Mouse (Mus musculus) forebrain, embryonic 10.5 days (tissue): ENCODE measurements around the gene Olfr967. TPM values are rescaled to one million over a fixed set of nuclear protein-coding genes. Genes with fewer than 3 reads are reported as not detected.
"Not testable (repeated sequence)": the region's sequence is repeated elsewhere in the genome, so short reads cannot be mapped to it uniquely, and the experiment has no call there.

Experiments used
- DNase-seq: peaks from one replicate; pipeline ENCODE4 v3.0.0-alpha.2; 2017; ENCODE audit warnings: low spot score; ENCODE audit errors: extremely low spot score
- H3K27ac ChIP-seq: fragments of 300-500 bp; sonication (generic); 2 replicates; pipeline ENCODE4 v1.5.1; 2016; ENCODE audit warnings: mild to moderate bottlenecking
- H3K27me3 ChIP-seq: fragments of 300-500 bp; sonication (generic); 2 replicates; pipeline ENCODE4 v1.6.1; 2016; ENCODE audit warnings: mild to moderate bottlenecking; ENCODE audit not compliant: poor library complexity, severe bottlenecking
- H3K36me3 ChIP-seq: fragments of 300-500 bp; sonication (generic); replicated peaks from 2 replicates; pipeline ENCODE4 v1.6.1; 2016; ENCODE audit warnings: mild to moderate bottlenecking, moderate library complexity
- H3K4me1 ChIP-seq: fragments of 300-500 bp; sonication (generic); 2 replicates; pipeline ENCODE4 v1.6.1; 2016
- H3K4me3 ChIP-seq: fragments of 300-500 bp; sonication (generic); 2 replicates; pipeline ENCODE4 v1.5.1; 2016; ENCODE audit warnings: mild to moderate bottlenecking, moderate library complexity
- H3K9me3 ChIP-seq: fragments of 300-500 bp; sonication (generic); 2 replicates; pipeline ENCODE4 v1.6.1; 2016; ENCODE audit warnings: mild to moderate bottlenecking, moderate library complexity
- WGBS: fragments of 180-500 bp; shearing (Covaris S2); methylation state at CpG from one replicate; pipeline ENCODE4 v1.1.7; 2016; 5-methylcytosine and 5-hydroxymethylcytosine counted together
- polyA plus RNA-seq: library from polyadenylated mRNA; unstranded; fragments of >200 nt; fragmentation: Nextera tagmentation; extraction: Ambion mirVana; gene quantifications from 2 replicates; pipeline ENCODE4 v1.2.1, GENCODE M21; 2016

The Olfr967 gene
- polyA plus RNA-seq, result not detected in 2 replicates

GRCm38 (mm10) chr9:39745949-39746348 is at the start of gene Olfr967:
TSS of gene Olfr967 (plus strand) at chr9:39746249.
- Histone ChIP-seq H3K4me3 (no peak within 1 kb of the TSS), H3K27me3 (no peaks in the 10 kb centered on the region), H3K27ac (no peak within 1 kb of the TSS), H3K36me3 (no peaks in the 10 kb centered on the region), H3K9me3 (no peaks in the 10 kb centered on the region), H3K4me1 (no peaks in the 10 kb centered on the region)
- no peak for DNase-seq

GRCm38 (mm10) chr9:39701123-39701522 is 44.9 kb upstream of the Olfr967 start:
- not testable (repeated sequence) for H3K4me3 ChIP-seq, H3K4me1 ChIP-seq, H3K27ac ChIP-seq, DNase-seq, H3K27me3 ChIP-seq, H3K36me3 ChIP-seq, H3K9me3 ChIP-seq
- WGBS, result 90% methylated on average over 8 of the region's 8 CpGs

- Histone ChIP-seq H3K4me3 (no peak within 1 kb of the TSS), H3K9me3 (no peaks in the 10 kb centered on the region), H3K4me1 (no peaks in the 10 kb centered on the region), H3K27me3 (no peaks in the 10 kb centered on the region), H3K27ac (no peak within 1 kb of the TSS), H3K36me3 (no peaks in the 10 kb centered on the region)
- no peak for DNase-seq
These were observed 39.0 kb upstream of the Olfr967 start, which contains the start of gene Olfr149 for GRCm38 (mm10) chr9:39707017-39707416. TSS of gene Olfr149 (minus strand) at chr9:39707117.

- Histone ChIP-seq H3K9me3 (no peaks in the 10 kb centered on the region), H3K27ac (no peak overlapping the region), H3K4me1 (no peaks in the 10 kb centered on the region), H3K27me3 (no peaks in the 10 kb centered on the region), H3K36me3 (no peaks in the 10 kb centered on the region), H3K4me3 (no peak overlapping the region)
- DNase-seq, result no peak
- 80% methylated on average over 3 of the region's 3 CpGs for WGBS
These were observed 37.1 kb upstream of the Olfr967 start for GRCm38 (mm10) chr9:39708958-39709357.

- H3K9me3 ChIP-seq, result no peaks in the 10 kb centered on the region
- no peak within 1 kb of the TSS for H3K27ac ChIP-seq
- H3K4me1 ChIP-seq, result no peaks in the 10 kb centered on the region
- H3K36me3 ChIP-seq, result no peaks in the 10 kb centered on the region
- no peaks in the 10 kb centered on the region for H3K27me3 ChIP-seq
- H3K4me3 ChIP-seq, result no peak within 1 kb of the TSS
- DNase-seq, result no peak
These were observed 35.0 kb upstream of the Olfr967 start, which contains the start of gene Olfr965 for GRCm38 (mm10) chr9:39711053-39711452. TSS of gene Olfr965 (plus strand) at chr9:39711353.

- no peak for DNase-seq
- H3K4me3 ChIP-seq, result no peak within 1 kb of the TSS
- H3K36me3 ChIP-seq, result no peaks in the 10 kb centered on the region
- no peak within 1 kb of the TSS for H3K27ac ChIP-seq
- no peaks in the 10 kb centered on the region for H3K4me1 ChIP-seq
- no peaks in the 10 kb centered on the region for H3K9me3 ChIP-seq
- no peaks in the 10 kb centered on the region for H3K27me3 ChIP-seq
These were observed 15.4 kb upstream of the Olfr967 start, which contains the start of gene Olfr150 for GRCm38 (mm10) chr9:39730678-39731077. TSS of gene Olfr150 (plus strand) at chr9:39730978.

GRCm38 (mm10) chr9:39740741-39741140 is 5.3 kb upstream of the Olfr967 start:
- no peak for DNase-seq
- H3K9me3 ChIP-seq, result no peaks in the 10 kb centered on the region
- H3K27ac ChIP-seq, result no peak overlapping the region
- 94% methylated on average over 1 of the region's 1 CpGs for WGBS
- no peaks in the 10 kb centered on the region for H3K4me1 ChIP-seq
- no peak overlapping the region for H3K4me3 ChIP-seq
- no peaks in the 10 kb centered on the region for H3K27me3 ChIP-seq
- H3K36me3 ChIP-seq, result no peaks in the 10 kb centered on the region

- Histone ChIP-seq H3K4me3 (no peak overlapping the region), H3K36me3 (no peaks in the 10 kb centered on the region), H3K27me3 (no peaks in the 10 kb centered on the region), H3K4me1 (no peaks in the 10 kb centered on the region), H3K27ac (no peak overlapping the region), H3K9me3 (no peaks in the 10 kb centered on the region)
- 88% methylated on average over 1 of the region's 1 CpGs for WGBS
- no peak for DNase-seq
These were observed 379 bp downstream of the Olfr967 start for GRCm38 (mm10) chr9:39746428-39746827.

- Histone ChIP-seq H3K9me3 (no peaks in the 10 kb centered on the region), H3K36me3 (no peaks in the 10 kb centered on the region), H3K4me3 (no peak within 1 kb of the TSS), H3K27ac (no peak within 1 kb of the TSS), H3K4me1 (no peaks in the 10 kb centered on the region), H3K27me3 (no peaks in the 10 kb centered on the region)
- WGBS, result 80% methylated on average over 1 of the region's 1 CpGs
- no peak for DNase-seq
These were observed 37.1 kb downstream of the Olfr967 start, which contains the start of gene Olfr968 for GRCm38 (mm10) chr9:39783153-39783552. TSS of gene Olfr968 (minus strand) at chr9:39783253.

- Histone ChIP-seq H3K27ac (no peak within 1 kb of the TSS), H3K27me3 (no peaks in the 10 kb centered on the region), H3K36me3 (no peaks in the 10 kb centered on the region), H3K4me3 (no peak within 1 kb of the TSS), H3K4me1 (no peaks in the 10 kb centered on the region), H3K9me3 (no peaks in the 10 kb centered on the region)
- WGBS, result 76% methylated on average over 2 of the region's 2 CpGs
- DNase-seq, result no peak
These were observed 44.5 kb downstream of the Olfr967 start, which contains the start of gene Olfr969 for GRCm38 (mm10) chr9:39790558-39790957. TSS of gene Olfr969 (plus strand) at chr9:39790945.

Other genes with a start within 250 kb of the Olfr967 start
- gene Olfr957, start 230.4 kb upstream of the Olfr967 start, polyA plus RNA-seq, result not detected in 2 replicates
- not detected in 2 replicates for gene Olfr958, start 192.2 kb upstream of the Olfr967 start, polyA plus RNA-seq
- not detected in 2 replicates for gene Olfr959, start 170.7 kb upstream of the Olfr967 start, polyA plus RNA-seq
- 4.0 and 4.2 TPM in 2 replicates for gene AW551984, start 141.8 kb upstream of the Olfr967 start, polyA plus RNA-seq
- gene Olfr148, start 135.6 kb upstream of the Olfr967 start, polyA plus RNA-seq, result not detected in 2 replicates
- gene Olfr960, start 124.9 kb upstream of the Olfr967 start, polyA plus RNA-seq, result not detected in 2 replicates
- not detected in 2 replicates for gene Olfr961, start 101.2 kb upstream of the Olfr967 start, polyA plus RNA-seq
- gene Olfr963, start 79.0 kb upstream of the Olfr967 start, polyA plus RNA-seq, result not detected in 2 replicates
- not detected in 2 replicates for gene Olfr149, start 39.1 kb upstream of the Olfr967 start, polyA plus RNA-seq
- gene Olfr965, start 34.9 kb upstream of the Olfr967 start, polyA plus RNA-seq, result not detected in 2 replicates
- not detected in 2 replicates for gene Olfr150, start 15.3 kb upstream of the Olfr967 start, polyA plus RNA-seq
- not detected in 2 replicates for gene Olfr968, start 37.0 kb downstream of the Olfr967 start, polyA plus RNA-seq
- not detected in 2 replicates for gene Olfr969, start 44.7 kb downstream of the Olfr967 start, polyA plus RNA-seq
- gene Olfr970, start 62.6 kb downstream of the Olfr967 start, polyA plus RNA-seq, result not detected in 2 replicates
- gene Olfr971, start 90.6 kb downstream of the Olfr967 start, polyA plus RNA-seq, result not detected in 2 replicates
- not detected in 2 replicates for gene Olfr972, start 120.2 kb downstream of the Olfr967 start, polyA plus RNA-seq
- not detected in 2 replicates for gene Olfr229, start 161.1 kb downstream of the Olfr967 start, polyA plus RNA-seq
- not detected in 2 replicates for gene Olfr974, start 191.3 kb downstream of the Olfr967 start, polyA plus RNA-seq
- gene Olfr975, start 205.8 kb downstream of the Olfr967 start, polyA plus RNA-seq, result not detected in 2 replicates
- gene Olfr976, start 214.9 kb downstream of the Olfr967 start, polyA plus RNA-seq, result not detected in 2 replicates
- gene Olfr978, start 245.9 kb downstream of the Olfr967 start, polyA plus RNA-seq, result not detected in 2 replicates